Mouse (Mus musculus) left cerebral cortex, postnatal 4 days (tissue): ENCODE results near the gene Steap1. TPM values are rescaled to one million over a fixed set of nuclear protein-coding genes. Genes with fewer than 3 reads are reported as not detected.
A peak's percentile ranks its signal among the peaks of the same experiment; 100 is the strongest.

Experiments
- DNase-seq: peaks from one replicate; pipeline ENCODE4 v3.0.0-alpha.2; 2022
- intact Hi-C: fragments of 180-260 bp; cut with DNase I; formaldehyde crosslinking; loops from one replicate; pipeline ENCODE4 v1.15.1; 2025
- total RNA-seq, 2 experiments: library from RNA; stranded (reverse); gene quantifications; 2 replicates each; pipeline ENCODE4 v1.2.3; 2021

Steap1 gene
- not detected for total RNA-seq

DNA sequence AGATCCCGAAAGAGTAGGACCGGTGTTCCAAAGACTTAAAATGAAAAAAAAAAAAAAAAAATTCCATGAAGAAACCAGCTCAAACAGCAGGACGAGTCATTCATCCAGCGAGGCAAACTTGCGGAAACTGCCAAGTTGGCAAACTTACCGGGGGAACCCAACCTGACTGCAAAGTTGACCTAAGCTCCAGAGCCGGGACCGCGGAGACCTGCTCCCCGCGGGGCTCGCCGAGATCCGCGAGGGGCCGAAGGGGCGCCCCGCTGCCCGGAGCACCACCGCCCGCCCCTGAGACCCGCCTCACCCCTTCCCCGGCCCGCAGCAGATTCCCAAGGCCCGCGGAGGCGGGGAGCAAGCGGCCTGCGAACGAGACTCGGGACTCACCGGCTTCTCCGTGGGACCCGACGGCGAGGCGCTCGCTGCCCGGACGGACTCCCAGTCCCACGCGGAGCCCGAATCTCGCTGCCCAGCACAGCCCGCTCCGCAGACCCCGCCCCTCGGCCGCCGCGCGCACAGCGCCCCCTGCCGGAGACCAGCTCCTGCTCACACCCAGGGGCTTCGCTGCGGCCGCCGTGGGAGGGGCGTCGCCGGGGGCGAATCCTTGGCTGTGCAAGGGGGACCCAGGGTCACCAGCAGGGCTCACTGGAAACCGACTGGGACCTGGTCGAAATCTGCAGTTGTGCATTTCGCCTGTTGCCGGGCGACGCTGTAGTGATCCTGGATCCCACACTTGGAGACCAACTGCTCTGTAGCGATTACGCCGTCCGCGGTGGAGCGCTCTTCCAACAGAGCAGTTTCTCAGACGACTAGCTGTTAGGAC, at the start of gene Steap1:
Steap1 (minus strand) TSS at position 461 of the 817 bp plus-strand sequence.
- DNase-seq: peak; percentile 92
- intact Hi-C loops: loop anchor here (2.0 to 5.0 kb wide), 2 partner anchors 102 to 254 kb away; no protein-coding TSS in a partner anchor

DNA sequence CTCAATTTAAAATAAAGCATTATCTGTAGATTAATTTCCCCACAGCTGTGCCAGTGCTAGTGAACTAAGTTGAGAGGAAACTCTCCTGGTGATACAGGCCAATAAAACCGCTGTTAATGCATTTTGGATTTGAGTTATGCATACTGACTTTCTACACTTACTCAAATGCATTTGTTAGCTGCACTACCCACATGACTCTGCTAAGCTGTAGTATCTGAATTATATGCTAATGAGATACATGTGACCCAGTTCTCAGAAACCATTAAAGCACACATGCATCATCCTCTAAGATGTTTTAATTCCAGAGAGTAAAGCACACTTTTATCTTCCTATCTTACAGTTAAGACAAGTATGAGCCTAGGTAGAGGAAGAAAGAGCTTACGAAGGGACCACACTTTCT, 38.0 kb upstream of the Steap1 start:
- no peak for DNase-seq
- intact Hi-C loops: no loop called here

DNA sequence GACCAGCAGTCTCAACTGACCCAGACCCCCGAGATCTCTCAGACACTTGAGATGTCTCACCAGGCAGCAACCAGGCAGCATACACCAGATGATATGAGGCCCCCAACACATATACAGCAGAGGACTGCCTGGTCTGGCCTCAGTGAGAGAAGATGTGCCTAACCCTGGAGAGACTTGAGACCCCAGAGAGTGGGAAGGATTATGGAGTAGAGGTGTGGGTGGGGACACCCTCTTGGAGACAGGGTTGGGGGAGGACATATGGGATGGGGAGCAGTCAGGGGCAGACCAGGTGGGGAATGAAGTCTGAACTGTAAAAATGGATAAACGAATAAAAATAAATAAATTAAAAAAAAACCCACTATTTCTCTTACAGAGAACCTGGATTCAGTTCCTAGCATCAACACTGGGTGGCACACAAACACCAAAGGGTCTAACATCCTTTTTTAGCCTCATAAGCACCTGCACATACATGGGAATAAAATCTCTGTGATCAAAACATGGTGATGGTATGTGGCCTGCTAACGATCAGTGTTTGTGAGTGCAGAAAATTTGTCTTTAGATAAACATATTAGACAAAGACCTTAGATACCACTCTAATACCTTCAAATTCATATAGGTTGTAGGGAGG, 7.4 kb upstream of the Steap1 start:
- no peak for DNase-seq
- intact Hi-C loops: no loop called here

DNA sequence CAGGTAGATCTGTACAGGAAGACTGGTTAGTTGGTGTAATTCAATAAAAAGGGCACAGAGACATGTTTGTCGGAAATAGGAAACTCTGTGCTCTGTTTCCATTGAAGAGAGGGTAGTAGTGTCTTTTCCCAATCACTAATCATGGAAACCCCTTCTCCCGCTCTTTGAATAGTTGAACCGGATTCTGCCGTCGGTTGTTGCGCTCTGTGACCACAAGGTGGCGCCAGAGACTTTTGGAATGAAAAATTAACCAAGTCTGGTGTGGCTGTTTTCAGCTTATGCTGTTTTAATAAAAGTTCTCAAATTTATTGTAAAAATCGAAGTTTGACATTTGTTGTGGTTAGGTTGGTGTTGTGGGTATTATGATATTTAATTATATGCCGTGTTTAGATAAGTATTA, 5.9 kb upstream of the Steap1 start:
- DNase-seq: peak; percentile 49
- intact Hi-C loops: no loop called here

DNA sequence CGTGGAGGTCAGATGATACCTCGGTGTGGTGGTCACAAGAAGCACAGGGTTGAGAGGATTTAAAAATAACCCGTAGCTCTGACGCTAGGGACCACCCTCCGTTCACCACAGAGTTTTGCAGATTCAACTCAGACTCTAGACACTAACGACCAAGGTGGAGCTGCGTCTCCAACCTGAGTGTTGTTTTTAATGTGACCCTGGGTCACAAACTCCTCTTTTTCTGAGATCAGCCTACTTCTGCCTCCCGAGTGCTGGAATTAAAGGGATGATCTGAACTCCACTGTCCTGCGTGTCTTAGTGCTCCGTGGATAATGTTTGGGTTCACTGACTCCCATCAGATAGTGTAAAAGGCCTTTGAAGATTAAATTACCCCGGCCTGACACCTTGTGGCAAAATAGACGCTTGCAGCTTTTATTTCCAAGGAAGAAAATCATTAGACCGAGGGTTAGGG, 671 bp upstream of the Steap1 start:
- intact Hi-C loops: loop anchor here (2.0 to 5.0 kb wide), 2 partner anchors 102 to 255 kb away; no protein-coding TSS in a partner anchor
- peak; percentile 32 for DNase-seq

DNA sequence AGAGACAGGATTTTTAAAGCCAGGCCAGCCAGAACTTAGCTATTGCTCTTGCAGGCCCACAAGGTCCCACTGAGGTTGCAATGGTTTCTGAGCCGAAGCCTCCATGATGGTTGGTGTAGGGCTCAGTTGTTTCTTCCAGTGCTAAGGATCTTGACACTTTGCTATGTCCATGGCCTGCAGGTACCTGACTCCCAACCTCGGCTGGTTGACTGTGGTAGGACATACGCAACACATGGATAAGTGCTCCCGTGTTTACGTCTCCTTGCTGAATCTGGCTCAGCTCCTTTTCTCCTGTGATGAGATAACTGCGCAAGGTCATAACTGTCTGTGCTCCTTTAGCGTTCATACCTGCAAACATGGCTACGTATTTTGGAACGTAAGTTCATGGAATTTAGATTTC, 14.7 kb downstream of the Steap1 start:
- intact Hi-C loops: no loop called here
- DNase-seq: no peak

DNA sequence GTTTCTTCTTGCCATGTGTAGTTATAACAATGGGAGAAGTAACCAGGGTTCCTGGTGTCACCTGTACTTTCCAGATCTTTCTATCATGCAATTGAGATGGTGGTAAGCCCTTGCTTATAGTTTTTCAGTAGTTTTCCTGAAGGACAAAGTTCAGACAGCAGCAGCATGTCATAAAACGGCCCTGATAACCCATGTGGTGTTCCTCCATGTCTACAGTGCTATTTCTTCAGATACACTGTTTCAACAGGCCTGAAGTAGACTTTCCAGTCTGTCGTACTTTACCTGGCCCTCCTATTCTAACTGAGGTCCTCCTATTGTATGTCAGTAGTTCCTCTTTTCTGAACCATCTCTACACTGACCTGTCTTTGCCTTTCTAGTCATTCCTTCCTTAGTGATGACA, 16.3 kb downstream of the Steap1 start:
- DNase-seq: no peak
- intact Hi-C loops: no loop called here

DNA sequence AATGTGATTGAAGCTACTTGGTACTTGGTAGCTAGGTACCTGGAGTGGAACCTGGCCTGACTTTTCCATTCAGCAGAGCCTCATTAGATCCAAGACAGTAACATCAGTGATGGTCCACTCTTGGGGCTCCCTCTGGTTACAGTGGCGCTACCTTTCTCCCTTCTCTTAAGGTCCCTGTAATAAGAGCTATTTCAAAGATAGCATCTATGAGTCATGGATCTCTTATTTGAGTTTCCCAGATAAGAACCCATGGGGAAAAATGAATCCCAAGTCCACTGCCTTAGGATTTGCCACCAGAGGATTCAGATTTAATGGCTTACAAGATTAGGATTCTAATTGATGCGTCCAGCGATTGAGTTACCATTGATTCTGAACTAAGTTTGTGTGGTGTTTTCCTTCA, 16.9 kb downstream of the Steap1 start:
- intact Hi-C loops: no loop called here
- DNase-seq: no peak

DNA sequence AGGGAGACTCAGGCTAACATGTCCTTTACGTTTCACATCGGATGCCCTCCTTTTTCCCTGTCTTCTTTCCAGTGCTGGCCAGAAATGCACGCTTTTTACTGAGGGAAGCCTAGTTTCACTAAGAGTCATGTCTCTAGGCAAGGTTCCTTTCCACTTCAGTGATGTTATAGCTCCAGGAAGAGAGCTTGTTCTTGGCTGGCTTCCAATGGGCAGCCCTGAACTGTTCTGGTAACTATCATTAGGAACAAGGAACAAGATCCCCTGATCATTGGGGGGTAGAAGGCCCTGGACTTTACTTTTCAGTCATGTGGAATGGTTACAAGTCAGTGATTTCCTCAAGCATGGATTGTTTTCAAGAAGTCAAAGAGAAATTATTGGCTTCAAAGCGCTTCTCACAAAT, 19.2 kb downstream of the Steap1 start:
- no peak for DNase-seq

DNA sequence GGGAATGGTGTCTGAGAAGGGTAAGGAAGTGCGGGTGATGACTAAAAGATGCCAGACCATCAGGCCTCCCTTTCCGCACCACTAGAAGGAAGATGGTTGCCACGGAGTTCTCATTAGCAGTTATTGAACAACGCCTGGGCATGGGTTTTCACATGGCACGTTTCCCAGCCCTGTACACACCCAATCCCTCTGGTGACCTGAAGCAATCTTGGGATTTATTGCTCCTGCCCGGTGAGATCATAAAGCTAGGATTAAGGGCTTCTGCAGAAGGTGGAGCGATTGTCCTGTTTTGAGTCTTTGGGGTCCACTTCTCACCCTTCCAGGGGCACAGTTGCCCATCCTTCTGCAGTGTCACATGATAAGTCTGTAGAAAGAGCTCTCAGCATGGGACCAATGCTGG, 26.9 kb downstream of the Steap1 start:
- intact Hi-C loops: no loop called here

More for the DNA sequence above, 19.2 kb downstream of the Steap1 start:
- intact Hi-C loops: no loop called here

DNA sequence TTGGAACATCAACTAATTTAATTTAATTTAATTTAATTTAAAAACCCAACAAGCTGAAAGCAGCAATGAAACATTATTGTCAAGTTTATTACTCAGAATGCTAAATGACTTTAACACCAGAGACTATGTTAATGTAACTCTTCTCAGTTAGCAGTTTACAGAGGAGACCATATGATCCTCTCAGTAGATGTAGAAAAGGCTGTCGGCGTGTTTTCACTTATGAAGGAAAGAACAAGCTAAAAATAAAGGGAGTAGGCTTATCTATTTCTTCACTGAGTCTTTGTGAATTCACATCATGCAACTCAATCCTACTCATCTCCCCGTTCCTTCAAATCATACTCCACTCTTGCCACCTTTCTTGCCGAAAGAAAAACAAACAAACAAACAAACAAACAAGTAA, 38.1 kb downstream of the Steap1 start:
- DNase-seq: no peak
- intact Hi-C loops: no loop called here

More for the DNA sequence above, 26.9 kb downstream of the Steap1 start:
- DNase-seq: no peak

DNA sequence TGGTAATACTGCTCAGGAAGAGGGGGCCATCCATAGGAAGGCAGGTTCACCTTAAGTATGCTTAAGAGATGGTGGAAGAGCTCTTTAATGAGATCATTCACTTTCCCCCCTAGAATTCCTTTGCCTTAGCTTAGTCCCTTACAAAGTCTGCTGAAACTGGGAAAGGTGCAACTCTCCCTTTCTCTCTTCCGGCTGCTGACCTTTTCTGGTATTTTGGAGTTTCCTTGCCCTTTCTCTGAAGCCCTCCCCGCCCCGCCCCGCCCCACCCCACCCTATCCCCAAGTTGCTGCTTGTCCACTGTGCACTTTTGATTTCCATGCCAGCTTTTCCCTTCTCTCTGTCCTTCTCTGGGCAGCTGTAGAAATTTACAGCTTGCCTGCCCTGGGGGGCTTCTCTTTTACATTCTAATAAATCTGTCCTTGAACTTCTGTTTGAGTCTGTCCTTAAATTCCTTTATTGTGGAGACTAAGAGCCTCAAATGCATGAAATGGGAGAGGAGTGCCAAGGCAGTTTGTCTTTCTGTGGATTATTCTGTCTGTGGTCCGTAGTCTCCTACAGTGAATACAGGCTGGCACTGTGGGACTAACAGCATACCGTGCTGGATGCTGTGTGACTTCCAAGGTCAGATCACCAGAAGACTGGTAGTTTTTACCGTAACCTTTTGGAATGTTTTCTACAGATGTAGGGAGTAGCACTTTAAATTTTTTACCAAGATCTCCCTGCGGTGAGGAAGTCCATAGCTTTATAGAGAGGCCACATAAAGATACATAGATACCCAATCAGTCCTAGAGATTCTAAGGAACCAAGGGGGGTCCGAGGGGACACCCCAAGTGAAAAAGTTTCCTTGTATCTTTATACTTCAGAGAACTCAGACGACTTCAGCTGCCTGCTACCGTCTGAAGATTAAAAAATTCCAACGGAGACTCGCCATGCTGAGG, 41.5 kb downstream of the Steap1 start:
- intact Hi-C loops: no loop called here
- no peak for DNase-seq

DNA sequence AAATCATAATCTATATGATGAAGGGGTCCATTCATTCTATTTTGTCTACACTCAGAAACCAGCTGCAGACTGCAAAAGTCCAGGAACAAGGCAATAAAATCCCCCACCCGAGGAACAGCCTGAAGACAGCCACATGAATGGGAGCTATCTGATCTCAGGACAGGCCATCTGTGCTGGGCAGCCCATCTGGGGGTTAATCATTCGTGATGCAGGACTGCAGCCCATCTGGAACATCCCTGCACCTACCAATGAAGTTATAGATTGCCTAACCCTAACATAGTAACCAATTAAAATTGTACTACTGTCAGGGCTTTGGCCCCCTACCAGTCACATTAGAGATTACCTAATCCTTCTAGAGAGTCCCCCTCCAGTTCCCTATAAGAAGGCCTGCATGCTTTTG, 44.1 kb downstream of the Steap1 start:
- intact Hi-C loops: no loop called here

DNA sequence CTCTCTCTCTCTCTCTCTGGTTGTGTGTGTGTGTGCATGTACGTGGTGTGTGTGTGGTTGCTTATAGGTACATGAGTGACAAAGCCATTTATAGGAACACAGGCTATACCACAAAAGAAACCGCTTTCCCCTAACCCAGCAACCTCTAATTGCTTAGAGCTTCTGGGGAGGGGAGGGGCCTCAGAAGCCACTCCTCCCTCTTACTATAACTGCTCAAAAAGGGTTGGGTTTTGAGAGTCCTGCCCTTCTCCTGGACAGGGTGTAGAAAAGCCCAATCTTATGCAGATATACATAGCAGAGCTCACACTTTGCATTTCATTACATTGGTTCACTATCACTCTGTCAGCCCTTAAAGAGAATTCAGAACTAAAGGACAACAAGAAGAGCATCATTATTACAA, 48.7 kb downstream of the Steap1 start:
- no peak for DNase-seq
- intact Hi-C loops: no loop called here

More for the DNA sequence above, 44.1 kb downstream of the Steap1 start:
- DNase-seq: no peak

DNA sequence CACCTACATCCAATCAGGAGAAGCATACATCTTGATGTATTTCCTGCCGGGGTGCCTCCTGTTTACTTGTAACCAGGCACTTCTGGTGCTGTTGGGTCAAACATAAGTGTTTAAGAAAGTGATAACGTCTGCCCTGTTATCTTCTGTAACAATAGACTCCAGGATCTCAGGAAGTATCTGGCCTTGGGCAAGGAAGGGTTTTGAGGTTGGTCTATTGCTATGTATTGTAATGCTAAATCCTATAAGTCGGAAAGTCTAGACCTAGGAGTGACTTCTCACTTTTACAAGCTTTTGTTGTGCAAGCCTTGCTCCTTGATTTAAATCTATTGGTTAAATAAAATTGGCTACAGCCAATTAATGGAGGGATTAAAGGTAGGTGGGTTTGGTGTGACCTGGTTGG, 50.3 kb downstream of the Steap1 start:
- DNase-seq: no peak
- intact Hi-C loops: no loop called here

DNA sequence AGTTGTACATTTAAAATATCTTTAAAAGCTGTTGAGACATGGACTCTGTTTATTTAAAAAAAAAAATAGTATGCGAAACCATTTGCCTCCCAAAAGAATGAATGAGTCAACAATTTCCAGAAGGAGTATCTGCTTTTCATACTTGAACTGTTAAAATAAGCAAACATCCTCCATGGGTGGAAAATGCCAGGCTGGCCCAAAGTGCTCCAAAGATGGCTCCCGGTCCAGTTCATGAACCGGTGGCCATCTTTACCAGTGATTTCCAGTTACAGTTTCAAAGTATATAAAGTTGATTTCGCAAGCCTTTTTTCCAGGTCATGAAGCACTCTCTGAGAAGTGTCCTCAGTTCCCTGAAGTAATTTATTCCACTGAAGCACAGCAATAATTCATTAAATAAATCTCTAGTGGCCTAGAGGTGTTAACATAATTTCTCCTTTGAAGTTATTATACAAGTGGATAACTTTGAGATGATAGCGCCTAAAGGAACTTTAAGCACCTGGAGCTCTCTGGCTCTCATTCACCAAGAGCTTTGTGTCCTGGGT, 53.7 kb downstream of the Steap1 start:
- no peak for DNase-seq
- intact Hi-C loops: no loop called here

DNA sequence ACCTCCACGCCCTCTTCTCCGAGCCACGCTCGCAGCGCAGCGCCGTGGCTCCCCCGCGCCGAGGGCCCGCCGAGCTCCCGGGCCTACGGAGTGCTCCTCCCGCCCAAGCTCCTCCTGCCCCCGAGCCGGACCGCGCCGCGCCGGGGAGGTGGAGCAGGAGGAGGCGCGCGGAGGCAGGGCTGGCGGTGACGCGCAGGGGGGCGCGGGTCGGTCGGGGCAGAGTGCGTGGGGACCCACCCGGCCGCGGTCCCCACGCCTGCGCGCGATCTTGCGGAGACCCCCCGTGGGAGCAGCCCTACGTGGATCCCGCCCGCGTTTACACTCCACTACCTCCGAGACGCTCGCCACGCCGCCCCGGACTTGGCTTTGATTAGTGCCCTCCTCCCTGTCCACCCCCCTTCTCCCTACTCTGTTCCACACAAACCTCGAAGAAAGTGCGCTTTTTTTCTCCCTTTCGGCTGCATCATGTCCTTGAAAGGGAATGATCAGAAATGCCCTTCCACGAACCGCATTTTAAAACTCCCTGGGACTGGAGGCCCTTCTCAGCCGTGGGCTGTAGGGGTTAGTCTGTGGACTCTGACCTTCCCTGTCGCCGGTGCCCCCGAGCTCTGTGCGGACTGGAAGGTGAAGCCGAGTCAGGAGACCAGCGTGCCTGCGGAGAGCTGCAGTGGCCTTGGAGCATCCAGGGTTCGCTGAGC, 55.0 kb downstream of the Steap1 start, which contains the start of gene Steap2:
Steap2 (minus strand) TSS at position 623 of the 698 bp plus-strand sequence.
- intact Hi-C loops: no loop called here
- peak; percentile 37 for DNase-seq

DNA sequence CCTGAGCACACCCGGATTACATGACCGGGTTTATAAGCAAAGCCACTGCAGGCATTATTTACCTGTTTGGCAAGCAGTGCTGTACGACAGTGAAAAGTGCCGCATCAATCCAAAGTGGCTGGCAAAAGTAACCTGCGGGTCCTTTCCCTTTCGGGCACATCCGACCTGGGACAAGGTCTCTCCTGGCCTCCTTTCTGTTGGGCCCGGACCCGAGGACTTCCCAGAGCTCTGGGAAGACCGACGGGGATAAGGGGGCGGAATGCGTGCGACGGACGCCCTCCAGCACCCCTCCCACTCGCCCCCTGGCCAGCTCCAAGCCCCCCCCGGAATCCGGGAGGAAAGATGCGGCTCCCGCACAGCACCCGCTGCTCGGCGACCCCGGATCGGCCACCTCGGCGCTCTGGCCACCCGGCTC, 55.6 kb downstream of the Steap1 start:
- DNase-seq: no peak
- intact Hi-C loops: no loop called here

DNA sequence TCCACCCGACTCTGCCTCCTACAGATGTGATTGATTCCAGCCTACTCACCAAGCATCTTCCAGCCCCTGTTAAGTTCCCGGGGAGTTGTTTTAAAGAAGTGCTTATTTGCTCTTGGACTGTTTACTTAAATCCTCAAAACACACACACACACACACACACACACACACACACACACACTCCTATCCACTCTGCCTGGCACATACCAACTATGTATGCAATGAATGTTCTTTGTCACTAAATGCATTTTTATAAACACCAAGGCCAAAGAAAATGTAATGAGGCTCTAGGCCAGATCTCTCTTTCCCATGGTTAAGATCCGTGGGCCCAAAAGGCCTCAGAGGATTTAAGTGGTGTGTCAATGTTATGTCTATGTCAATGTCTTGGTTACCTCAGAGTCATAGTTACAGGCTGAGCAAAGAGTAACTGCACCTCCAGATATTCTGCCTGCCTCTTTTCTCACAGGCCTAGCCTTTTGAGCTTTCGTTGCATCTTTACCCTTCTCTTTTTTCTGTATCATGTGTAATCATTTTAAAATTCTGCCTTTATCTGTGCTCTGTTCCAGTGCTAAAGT, 56.9 kb downstream of the Steap1 start:
- intact Hi-C loops: no loop called here
- DNase-seq: no peak
